Mouse (Mus musculus) limb, embryonic 13.5 days (tissue): ENCODE results near the gene Crp. TPM values are rescaled to one million over a fixed set of nuclear protein-coding genes. Genes with fewer than 3 reads are reported as not detected.

Experiments
- ATAC-seq: fragments of 200-750 bp; cut with Nextera tagmentation; 2 replicates; pipeline ENCODE4 v1.8.0; 2017; ENCODE audit warnings: low read depth, moderate number of reproducible peaks, moderate TSS enrichment; ENCODE audit not compliant: low FRiP score
- H3K27ac ChIP-seq: fragments of 300-500 bp; sonication (generic); 2 replicates; pipeline ENCODE4 v1.5.1; 2015; ENCODE audit warnings: inconsistent platforms, mild to moderate bottlenecking, moderate library complexity
- H3K27me3 ChIP-seq: fragments of 300-500 bp; sonication (generic); 2 replicates; pipeline ENCODE4 v1.6.1; 2015; ENCODE audit warnings: mild to moderate bottlenecking, inconsistent platforms
- H3K36me3 ChIP-seq: fragments of 300-500 bp; sonication (generic); 2 replicates; pipeline ENCODE4 v1.6.1; 2015; ENCODE audit warnings: inconsistent platforms, mild to moderate bottlenecking, moderate library complexity
- H3K4me1 ChIP-seq: fragments of 300-500 bp; sonication (generic); 2 replicates; pipeline ENCODE4 v1.6.1; 2015; ENCODE audit warnings: inconsistent platforms
- H3K4me2 ChIP-seq: fragments of 300-500 bp; sonication (generic); replicated peaks from 2 replicates; pipeline ENCODE4 v1.6.1; 2015; ENCODE audit warnings: inconsistent platforms, mild to moderate bottlenecking, moderate library complexity
- H3K4me3 ChIP-seq: fragments of 300-500 bp; sonication (generic); 2 replicates; pipeline ENCODE4 v1.5.1; 2015; ENCODE audit warnings: moderate library complexity, mild to moderate bottlenecking, inconsistent platforms
- H3K9ac ChIP-seq: fragments of 300-500 bp; sonication (generic); 2 replicates; pipeline ENCODE4 v1.6.1; 2015; ENCODE audit warnings: mild to moderate bottlenecking, inconsistent platforms
- H3K9me3 ChIP-seq: fragments of 300-500 bp; sonication (generic); 2 replicates; pipeline ENCODE4 v1.6.1; 2016; ENCODE audit warnings: inconsistent platforms
- WGBS: fragments of 180-500 bp; shearing (Covaris S2); methylation state at CpG from one replicate; pipeline ENCODE4 v1.1.7; 2015; 5-methylcytosine and 5-hydroxymethylcytosine counted together
- polyA plus RNA-seq: library from polyadenylated mRNA; unstranded; fragments of >200 nt; fragmentation: Nextera tagmentation; extraction: Ambion mirVana; gene quantifications from 2 replicates; pipeline ENCODE4 v1.2.1, GENCODE M21; 2015

Crp gene
- not detected in 2 replicates for polyA plus RNA-seq

- Histone ChIP-seq H3K36me3 (no peaks in the 10 kb centered on the region), H3K4me1 (no peaks in the 10 kb centered on the region), H3K4me2 (no peak within 1 kb of the TSS), H3K9me3 (no peaks in the 10 kb centered on the region), H3K4me3 (no peak within 1 kb of the TSS), H3K27ac (no peak within 1 kb of the TSS), H3K27me3 (no peaks in the 10 kb centered on the region), H3K9ac (no peak within 1 kb of the TSS)
- WGBS = 74% methylated on average over 4 of the region's 4 CpGs
- ATAC-seq = no peak
Measured at GRCm38 (mm10) chr1:172697844-172698243, at the start of gene Crp. Gene Crp (plus strand): TSS chr1:172698055.

GRCm38 (mm10) chr1:172649396-172649795, 48.5 kb upstream of the Crp start:
- WGBS = 80% methylated on average over 9 of the region's 9 CpGs

GRCm38 (mm10) chr1:172650519-172651287, 47.2 kb upstream of the Crp start:
- Histone ChIP-seq H3K36me3 (no peaks in the 10 kb centered on the region), H3K4me2 (no peak overlapping the region), H3K27me3 (no peaks in the 10 kb centered on the region; the same call in 1 of the 2 replicates), H3K9ac (no peak overlapping the region), H3K4me3 (no peak overlapping the region), H3K4me1 (no peaks in the 10 kb centered on the region), H3K27ac (no peak overlapping the region), H3K9me3 (no peaks in the 10 kb centered on the region)
- 50% methylated on average over 8 of the region's 8 CpGs for WGBS
- ATAC-seq = 0 out of 2 replicates have a peak, but pooled peaks have one; percentile 51

More at GRCm38 (mm10) chr1:172649396-172649795, 48.5 kb upstream of the Crp start:
- H3K27me3 ChIP-seq = no peaks in the 10 kb centered on the region; the same call in 1 of the 2 replicates
- no peak overlapping the region for H3K4me3 ChIP-seq
- H3K4me1 ChIP-seq = no peaks in the 10 kb centered on the region
- H3K27ac ChIP-seq = no peak overlapping the region
- no peaks in the 10 kb centered on the region for H3K36me3 ChIP-seq
- no peaks in the 10 kb centered on the region for H3K9me3 ChIP-seq
- no peak for ATAC-seq
- no peak overlapping the region for H3K4me2 ChIP-seq
- H3K9ac ChIP-seq = no peak overlapping the region

GRCm38 (mm10) chr1:172651288-172651987, 46.4 kb upstream of the Crp start:
- no peak for ATAC-seq
- Histone ChIP-seq H3K27ac (no peak overlapping the region), H3K27me3 (no peaks in the 10 kb centered on the region; the same call in 1 of the 2 replicates), H3K4me3 (no peak overlapping the region), H3K4me2 (no peak overlapping the region), H3K4me1 (no peaks in the 10 kb centered on the region), H3K9me3 (no peaks in the 10 kb centered on the region), H3K36me3 (no peaks in the 10 kb centered on the region), H3K9ac (no peak overlapping the region)
- WGBS = 66% methylated on average over 10 of the region's 10 CpGs

GRCm38 (mm10) chr1:172652040-172652662, 45.7 kb upstream of the Crp start:
- Histone ChIP-seq H3K9me3 (no peaks in the 10 kb centered on the region), H3K4me3 (no peak overlapping the region), H3K27ac (no peak overlapping the region), H3K36me3 (no peaks in the 10 kb centered on the region), H3K4me2 (no peak overlapping the region), H3K27me3 (no peaks in the 10 kb centered on the region; the same call in 1 of the 2 replicates), H3K9ac (no peak overlapping the region), H3K4me1 (no peaks in the 10 kb centered on the region)
- ATAC-seq = no peak
- WGBS = 81% methylated on average over 18 of the region's 18 CpGs

GRCm38 (mm10) chr1:172653900-172654299, 44.0 kb upstream of the Crp start:
- Histone ChIP-seq H3K27me3 (no peaks in the 10 kb centered on the region; the same call in 1 of the 2 replicates), H3K9ac (no peak overlapping the region), H3K4me2 (no peak overlapping the region), H3K27ac (no peak overlapping the region), H3K9me3 (no peaks in the 10 kb centered on the region), H3K36me3 (no peaks in the 10 kb centered on the region), H3K4me3 (no peak overlapping the region), H3K4me1 (no peaks in the 10 kb centered on the region)
- WGBS = 71% methylated on average over 6 of the region's 6 CpGs
- ATAC-seq = no peak

- Histone ChIP-seq H3K27me3 (no peaks in the 10 kb centered on the region; the same call in 1 of the 2 replicates), H3K4me3 (no peak overlapping the region), H3K27ac (no peak overlapping the region), H3K9me3 (no peaks in the 10 kb centered on the region), H3K9ac (no peak overlapping the region), H3K4me2 (no peak overlapping the region), H3K36me3 (no peaks in the 10 kb centered on the region), H3K4me1 (no peaks in the 10 kb centered on the region)
- ATAC-seq = no peak
- 72% methylated on average over 3 of the region's 3 CpGs for WGBS
Measured at GRCm38 (mm10) chr1:172657266-172657665, 40.6 kb upstream of the Crp start.

GRCm38 (mm10) chr1:172659688-172660087, 38.2 kb upstream of the Crp start:
- Histone ChIP-seq H3K27ac (no peak overlapping the region), H3K36me3 (no peaks in the 10 kb centered on the region), H3K4me2 (no peak overlapping the region), H3K4me1 (no peaks in the 10 kb centered on the region), H3K9me3 (no peaks in the 10 kb centered on the region), H3K9ac (no peak overlapping the region), H3K4me3 (no peak overlapping the region), H3K27me3 (no peaks in the 10 kb centered on the region; the same call in 1 of the 2 replicates)
- WGBS = 71% methylated on average over 8 of the region's 8 CpGs
- no peak for ATAC-seq

GRCm38 (mm10) chr1:172665457-172665856, 32.4 kb upstream of the Crp start:
- H3K9ac ChIP-seq = no peak overlapping the region
- H3K9me3 ChIP-seq = no peaks in the 10 kb centered on the region
- no peaks in the 10 kb centered on the region for H3K27me3 ChIP-seq
- no peak overlapping the region for H3K4me3 ChIP-seq
- ATAC-seq = no peak
- no peak overlapping the region for H3K4me2 ChIP-seq
- 48% methylated on average over 2 of the region's 2 CpGs for WGBS
- no peak overlapping the region for H3K27ac ChIP-seq
- H3K4me1 ChIP-seq = no peaks in the 10 kb centered on the region
- no peaks in the 10 kb centered on the region for H3K36me3 ChIP-seq

GRCm38 (mm10) chr1:172667597-172667996, 30.3 kb upstream of the Crp start:
- 75% methylated on average over 6 of the region's 6 CpGs for WGBS
- H3K27me3 ChIP-seq = no peaks in the 10 kb centered on the region
- no peaks in the 10 kb centered on the region for H3K36me3 ChIP-seq
- H3K9ac ChIP-seq = no peak overlapping the region
- no peaks in the 10 kb centered on the region for H3K9me3 ChIP-seq
- no peak for ATAC-seq
- no peaks in the 10 kb centered on the region for H3K4me1 ChIP-seq
- no peak overlapping the region for H3K27ac ChIP-seq
- H3K4me2 ChIP-seq = no peak overlapping the region
- no peak overlapping the region for H3K4me3 ChIP-seq

- Histone ChIP-seq H3K4me3 (no peak overlapping the region), H3K4me2 (no peak overlapping the region), H3K27me3 (no peaks in the 10 kb centered on the region), H3K36me3 (no peaks in the 10 kb centered on the region), H3K9ac (no peak overlapping the region), H3K27ac (no peak overlapping the region), H3K4me1 (no peaks in the 10 kb centered on the region), H3K9me3 (no peaks in the 10 kb centered on the region)
- 86% methylated on average over 1 of the region's 1 CpGs for WGBS
- ATAC-seq = no peak
Measured at GRCm38 (mm10) chr1:172670716-172671115, 27.1 kb upstream of the Crp start.

GRCm38 (mm10) chr1:172680742-172681141, 17.1 kb upstream of the Crp start:
- H3K4me3 ChIP-seq = no peak overlapping the region
- peaks cover 5% of the 10 kb centered on the region for H3K9me3 ChIP-seq
- no peaks in the 10 kb centered on the region for H3K4me1 ChIP-seq
- H3K9ac ChIP-seq = no peak overlapping the region
- no peak overlapping the region for H3K4me2 ChIP-seq
- H3K36me3 ChIP-seq = no peaks in the 10 kb centered on the region
- 79% methylated on average over 4 of the region's 4 CpGs for WGBS
- H3K27ac ChIP-seq = no peak overlapping the region
- no peak for ATAC-seq
- H3K27me3 ChIP-seq = no peaks in the 10 kb centered on the region
